Mouse (Mus musculus): ENCODE measurements around the gene Pts. TPM values are rescaled to one million over a fixed set of nuclear protein-coding genes. Genes with fewer than 3 reads are reported as not detected.

Pts gene
- total RNA-seq, 1 experiment from 2014 or later = 91.9 TPM

DNA sequence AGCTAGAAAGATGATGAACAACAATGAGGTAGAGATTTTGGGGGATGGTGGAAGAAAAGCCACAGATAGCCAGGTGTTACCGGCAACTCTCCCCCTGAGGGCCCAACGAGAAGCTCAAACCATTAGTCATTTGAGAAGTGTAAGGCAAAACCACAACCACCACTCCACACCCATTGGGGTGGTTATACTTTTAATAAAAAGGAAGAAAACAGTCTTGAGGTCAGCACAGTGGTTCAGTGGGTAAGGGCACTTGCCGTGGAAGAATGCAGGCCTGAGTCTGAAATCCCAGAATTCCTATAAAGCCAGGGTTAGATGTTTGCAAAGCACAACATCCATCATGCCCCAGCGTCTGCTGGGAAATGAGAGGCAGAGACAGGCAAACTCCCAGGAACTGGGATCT lies 8.8 kb upstream of the Pts start:
- peak; percentile 49 to 63; a peak in 3 of 4 replicates for ATAC-seq (replicated peaks in 1 of 2; ENCODE audit: insufficient read depth in 1 of 2, low FRiP score in 2 of 2, low TSS enrichment in 1 of 2, low read depth in 1 of 2, poor library complexity in 2 of 2, severe bottlenecking in 2 of 2)

DNA sequence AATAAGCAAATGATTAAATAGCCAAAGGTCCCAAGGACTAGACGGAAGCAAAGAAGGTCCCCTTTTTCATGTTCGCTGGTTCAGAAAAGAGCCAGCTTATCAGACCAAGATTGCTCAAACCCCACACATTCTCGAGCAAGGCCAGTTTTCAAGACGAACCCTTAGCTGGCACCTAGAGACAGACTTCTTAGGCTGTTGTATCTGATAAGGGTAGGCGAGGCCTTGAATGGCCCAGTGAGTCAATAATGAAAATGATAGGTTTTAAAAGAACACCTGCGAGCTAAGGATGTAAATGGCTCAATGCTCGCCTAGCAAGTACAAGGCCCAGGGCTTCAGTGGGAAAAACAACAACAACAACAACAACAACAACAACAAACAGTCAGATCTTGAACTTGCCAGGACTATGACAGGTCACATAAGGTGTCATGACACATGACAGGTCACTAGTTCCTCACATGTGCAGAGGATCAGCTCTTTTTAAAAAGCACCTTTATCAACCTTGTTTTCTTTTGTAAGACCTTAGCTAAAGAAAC lies 8.1 kb upstream of the Pts start:
- ATAC-seq (replicated peaks in 1 of 2; ENCODE audit: insufficient read depth in 1 of 2, low FRiP score in 2 of 2, low TSS enrichment in 1 of 2, low read depth in 1 of 2, poor library complexity in 2 of 2, severe bottlenecking in 2 of 2) = no peak

DNA sequence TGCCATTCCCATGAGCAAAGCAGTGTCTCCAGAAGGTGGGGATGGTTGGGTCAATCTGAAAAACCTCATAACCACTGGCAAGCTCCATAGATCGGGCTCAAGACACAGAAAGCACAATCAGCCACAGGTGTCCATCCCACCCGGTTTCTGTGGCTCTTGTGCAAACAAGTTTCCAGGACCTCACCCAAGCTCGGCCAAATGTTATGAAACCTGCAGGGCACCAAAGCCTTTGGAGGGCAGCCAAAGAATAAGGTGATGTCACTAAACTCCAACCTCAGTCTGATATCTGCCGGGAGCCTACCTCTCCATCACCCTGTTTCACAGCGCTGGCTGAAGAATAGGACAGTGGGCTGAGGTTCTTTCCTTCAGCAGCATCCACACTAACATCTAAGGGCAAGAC lies 7.4 kb upstream of the Pts start:
- ATAC-seq (replicated peaks in 1 of 2; ENCODE audit: insufficient read depth in 1 of 2, low FRiP score in 2 of 2, low TSS enrichment in 1 of 2, low read depth in 1 of 2, poor library complexity in 2 of 2, severe bottlenecking in 2 of 2) = no peak

DNA sequence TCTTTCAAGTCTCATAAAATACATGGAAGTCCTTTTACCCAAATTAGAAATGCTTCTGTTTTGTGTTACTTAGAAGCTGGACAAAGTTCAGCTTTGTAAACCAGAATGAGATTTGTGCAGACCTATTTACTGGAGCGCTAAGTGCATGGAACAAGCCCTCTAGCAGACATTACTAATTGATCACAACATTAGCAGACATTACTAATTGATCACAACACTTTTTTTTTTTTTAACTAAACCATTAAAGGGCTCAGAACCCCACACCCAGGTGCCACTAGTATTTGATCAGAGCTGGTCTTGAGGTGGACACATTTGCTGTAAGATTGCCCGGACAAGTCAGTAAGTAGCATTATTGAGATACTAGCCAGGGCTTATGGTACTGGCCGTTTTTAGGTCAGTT lies 5.3 kb upstream of the Pts start:
- peak in 1 of 2 experiments; percentile 44; a peak in 3 of 4 replicates for ATAC-seq (replicated peaks in 1 of 2; ENCODE audit: insufficient read depth in 1 of 2, low FRiP score in 2 of 2, low TSS enrichment in 1 of 2, low read depth in 1 of 2, poor library complexity in 2 of 2, severe bottlenecking in 2 of 2)

DNA sequence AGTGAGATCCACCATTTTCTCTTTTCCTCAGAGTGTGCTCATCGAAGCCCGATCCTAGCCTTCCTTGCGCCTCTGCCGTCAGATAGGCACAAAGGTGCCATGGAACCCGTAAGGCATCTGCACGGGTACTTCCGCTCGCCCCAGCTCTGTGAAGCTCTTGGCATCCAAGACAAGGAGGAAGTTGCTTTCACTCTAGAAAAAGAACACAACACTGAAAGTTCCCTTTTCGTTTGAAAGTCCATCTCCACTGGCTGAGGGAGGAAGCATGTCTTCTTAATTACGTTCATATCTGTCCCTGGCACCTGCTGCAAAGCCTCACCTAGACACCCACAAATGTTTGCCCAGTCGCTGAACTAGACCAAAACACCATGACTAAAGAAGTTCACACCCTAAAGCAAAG lies 4.8 kb upstream of the Pts start:
- ATAC-seq (replicated peaks in 1 of 2; ENCODE audit: insufficient read depth in 1 of 2, low FRiP score in 2 of 2, low TSS enrichment in 1 of 2, low read depth in 1 of 2, poor library complexity in 2 of 2, severe bottlenecking in 2 of 2) = peak; percentile 68 to 73

DNA sequence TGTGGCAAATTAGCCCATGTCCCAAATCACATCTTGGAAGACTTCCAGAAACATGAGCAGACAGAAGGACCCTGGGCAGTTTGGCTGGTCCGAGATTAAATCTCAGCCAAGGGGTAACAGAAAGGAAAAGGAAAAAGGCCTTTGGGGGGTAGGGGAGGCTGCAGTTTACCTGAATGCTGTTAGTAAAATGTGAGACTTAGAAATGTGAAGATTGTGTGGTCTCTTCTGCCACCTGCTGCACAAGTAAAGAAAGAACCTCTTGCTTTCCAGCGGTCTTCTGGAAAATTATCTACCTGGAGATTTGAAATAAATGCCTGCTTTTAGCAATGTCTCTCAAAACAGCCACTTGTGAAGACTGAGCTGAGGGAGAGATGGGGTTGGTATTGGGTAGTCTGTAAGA lies 2.4 kb upstream of the Pts start:
- no peak for ATAC-seq (replicated peaks in 1 of 2; ENCODE audit: insufficient read depth in 1 of 2, low FRiP score in 2 of 2, low TSS enrichment in 1 of 2, low read depth in 1 of 2, poor library complexity in 2 of 2, severe bottlenecking in 2 of 2)

DNA sequence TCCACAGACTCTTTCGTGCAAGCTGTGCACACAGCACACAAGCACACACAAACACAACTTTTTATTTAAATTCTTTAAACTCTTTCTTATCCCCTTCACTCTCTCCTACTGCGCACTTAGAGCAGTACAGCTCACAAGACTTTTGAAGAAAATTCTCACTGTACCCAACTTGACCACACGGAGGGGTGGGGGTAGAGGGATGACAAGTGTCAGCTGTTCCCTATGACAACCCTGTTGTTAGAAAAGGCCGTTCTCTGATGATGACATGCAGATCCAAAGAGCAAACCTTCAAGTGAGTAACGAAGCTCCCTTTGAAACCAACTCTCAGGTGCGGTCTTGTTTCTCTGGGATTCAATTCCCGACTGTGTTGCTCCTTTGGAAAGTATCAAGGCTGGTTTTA lies 664 bp downstream of the Pts start:
- peak; percentile 31 to 44; a peak in 3 of 4 replicates for ATAC-seq (replicated peaks in 1 of 2; ENCODE audit: insufficient read depth in 1 of 2, low FRiP score in 2 of 2, low TSS enrichment in 1 of 2, low read depth in 1 of 2, poor library complexity in 2 of 2, severe bottlenecking in 2 of 2)

DNA sequence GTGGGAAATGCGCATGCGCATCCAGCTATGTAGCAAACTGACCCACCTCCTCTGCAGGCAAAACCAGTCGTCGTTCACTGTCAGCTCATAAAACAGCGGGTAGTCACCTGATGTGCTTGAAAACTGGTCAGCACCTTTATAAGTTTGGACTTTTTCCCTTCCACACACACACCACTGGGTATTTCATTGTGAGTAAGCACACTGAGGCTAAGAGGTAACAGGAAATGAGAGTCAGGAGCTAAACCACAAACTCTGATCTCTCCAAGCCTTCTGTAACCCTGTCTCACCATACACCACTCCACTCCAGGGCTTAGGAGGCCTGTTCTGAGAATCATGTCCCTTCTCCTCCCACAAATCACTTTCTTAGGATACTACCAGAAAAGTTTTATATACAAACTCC lies 2.9 kb downstream of the Pts start:
- ATAC-seq (replicated peaks in 1 of 2; ENCODE audit: insufficient read depth in 1 of 2, low FRiP score in 2 of 2, low TSS enrichment in 1 of 2, low read depth in 1 of 2, poor library complexity in 2 of 2, severe bottlenecking in 2 of 2) = no peak

DNA sequence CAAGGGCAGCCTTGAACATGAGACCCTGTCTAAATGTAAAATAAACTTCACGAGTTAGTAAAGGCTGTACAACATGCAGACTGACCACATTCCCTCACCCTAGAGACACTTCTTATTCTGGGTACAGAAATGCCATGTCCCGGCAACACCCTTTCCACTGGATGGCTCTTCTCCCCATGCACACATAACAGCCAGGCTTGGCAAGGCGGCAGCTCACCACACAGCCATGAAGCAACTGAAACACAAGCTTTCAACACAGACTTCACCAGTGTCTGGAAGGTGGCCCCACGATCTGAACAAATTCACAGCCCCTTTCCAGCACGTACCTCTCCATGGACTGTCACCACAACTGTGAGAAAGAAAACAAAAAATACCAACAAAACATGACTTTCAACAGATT lies 3.6 kb downstream of the Pts start:
- no peak for ATAC-seq (replicated peaks in 1 of 2; ENCODE audit: insufficient read depth in 1 of 2, low FRiP score in 2 of 2, low TSS enrichment in 1 of 2, low read depth in 1 of 2, poor library complexity in 2 of 2, severe bottlenecking in 2 of 2)

DNA sequence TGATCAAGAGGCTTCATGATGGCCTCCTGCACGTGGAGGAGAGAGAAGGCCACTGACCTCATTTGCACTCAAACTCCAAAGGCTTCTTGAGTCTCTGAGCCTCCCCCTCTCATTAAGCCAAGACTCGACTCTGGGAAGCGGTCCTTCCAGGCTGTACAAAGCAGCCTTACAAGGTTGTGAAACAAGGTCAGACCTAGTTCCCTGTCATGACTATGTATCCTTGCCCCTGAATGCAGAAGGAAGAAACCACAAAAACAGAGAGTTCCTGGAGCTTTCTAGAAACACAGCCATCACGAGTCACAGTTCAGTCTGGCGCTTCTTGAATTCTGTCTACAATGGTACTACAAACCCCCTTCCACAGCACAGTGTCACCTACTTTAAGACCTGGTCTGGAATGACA lies 6.0 kb downstream of the Pts start:
- ATAC-seq (replicated peaks in 1 of 2; ENCODE audit: insufficient read depth in 1 of 2, low FRiP score in 2 of 2, low TSS enrichment in 1 of 2, low read depth in 1 of 2, poor library complexity in 2 of 2, severe bottlenecking in 2 of 2) = no peak

DNA sequence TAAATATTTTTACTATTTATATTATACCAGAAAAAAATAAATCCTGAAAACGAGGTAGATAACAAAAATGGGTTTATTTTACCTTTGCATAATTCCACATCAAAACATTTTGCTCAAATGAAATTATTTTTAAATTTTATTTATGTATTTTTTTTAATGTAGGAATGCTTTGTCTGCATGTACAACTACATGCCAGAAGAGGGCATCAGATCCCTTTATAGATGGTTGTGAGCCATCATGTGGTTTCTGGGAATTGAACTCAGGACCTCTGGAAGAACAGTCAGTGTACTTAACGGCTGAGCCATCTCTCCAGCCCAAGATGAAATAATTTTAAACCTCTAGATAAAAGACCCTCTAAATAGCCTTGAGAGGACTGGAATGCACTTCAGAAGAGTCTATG lies 7.0 kb downstream of the Pts start:
- no peak for ATAC-seq (replicated peaks in 1 of 2; ENCODE audit: insufficient read depth in 1 of 2, low FRiP score in 2 of 2, low TSS enrichment in 1 of 2, low read depth in 1 of 2, poor library complexity in 2 of 2, severe bottlenecking in 2 of 2)

DNA sequence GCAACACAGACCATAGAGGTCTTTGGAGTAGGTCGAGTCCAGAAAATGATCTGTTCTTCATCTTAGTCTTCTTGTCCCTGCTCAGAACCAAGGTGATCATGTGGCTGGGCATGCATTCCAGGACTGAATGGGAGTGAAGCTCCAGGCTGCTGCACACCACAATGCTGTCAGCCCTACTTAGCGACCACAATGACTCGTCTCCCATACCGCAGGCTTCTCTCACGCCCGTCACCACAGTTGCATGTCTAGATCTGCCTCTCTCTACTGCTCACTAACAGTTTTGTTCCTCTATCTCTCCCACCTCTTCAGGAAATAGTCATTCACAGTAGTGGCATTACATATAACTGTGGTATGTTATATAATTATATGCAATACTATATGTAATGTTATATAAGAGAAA lies 7.8 kb downstream of the Pts start:
- ATAC-seq (replicated peaks in 1 of 2; ENCODE audit: insufficient read depth in 1 of 2, low FRiP score in 2 of 2, low TSS enrichment in 1 of 2, low read depth in 1 of 2, poor library complexity in 2 of 2, severe bottlenecking in 2 of 2) = peak; percentile 78 to 81

DNA sequence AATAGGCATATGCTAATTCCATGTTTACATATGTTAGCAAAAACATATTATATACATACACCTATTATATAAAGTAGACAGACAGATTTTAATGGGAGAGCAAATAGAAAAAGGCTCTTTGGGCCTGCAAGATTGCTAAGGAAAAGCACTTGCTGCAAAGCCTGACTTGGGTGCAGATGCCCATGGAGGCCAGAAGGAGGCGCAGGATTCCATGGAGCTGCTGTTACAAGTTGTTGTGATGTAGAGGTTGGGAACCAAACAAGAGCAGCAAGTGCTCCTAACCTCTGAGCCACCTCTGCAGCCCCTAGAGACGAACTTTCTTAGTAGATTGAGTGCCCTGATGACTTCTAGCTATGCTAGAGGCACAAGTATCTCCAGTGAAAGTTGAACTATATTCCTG lies 9.7 kb downstream of the Pts start:
- peak in 1 of 2 experiments; percentile 45; a peak in 1 of 4 replicates for ATAC-seq (replicated peaks in 1 of 2; ENCODE audit: insufficient read depth in 1 of 2, low FRiP score in 2 of 2, low TSS enrichment in 1 of 2, low read depth in 1 of 2, poor library complexity in 2 of 2, severe bottlenecking in 2 of 2)

DNA sequence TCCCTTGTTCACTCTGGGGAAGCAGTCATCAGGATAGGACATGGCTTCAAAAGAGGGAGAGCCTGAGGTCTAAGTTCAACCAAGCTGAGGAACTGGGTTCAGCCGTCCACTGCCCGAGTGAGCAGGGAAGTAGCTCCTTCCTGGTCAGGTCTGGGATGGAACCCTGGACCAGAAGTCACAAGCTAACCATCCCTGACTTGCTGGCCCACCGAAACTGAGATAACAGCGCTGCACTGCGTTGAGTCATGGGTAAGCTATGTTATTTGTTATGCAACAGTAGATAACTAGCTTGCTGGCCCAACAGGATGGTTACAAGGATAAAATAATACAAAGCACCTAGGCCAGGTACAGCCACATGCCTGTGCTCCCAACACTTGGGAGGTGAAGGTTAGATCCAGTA lies 13.1 kb downstream of the Pts start:
- no peak for ATAC-seq (replicated peaks in 1 of 2; ENCODE audit: insufficient read depth in 1 of 2, low FRiP score in 2 of 2, low TSS enrichment in 1 of 2, low read depth in 1 of 2, poor library complexity in 2 of 2, severe bottlenecking in 2 of 2)

DNA sequence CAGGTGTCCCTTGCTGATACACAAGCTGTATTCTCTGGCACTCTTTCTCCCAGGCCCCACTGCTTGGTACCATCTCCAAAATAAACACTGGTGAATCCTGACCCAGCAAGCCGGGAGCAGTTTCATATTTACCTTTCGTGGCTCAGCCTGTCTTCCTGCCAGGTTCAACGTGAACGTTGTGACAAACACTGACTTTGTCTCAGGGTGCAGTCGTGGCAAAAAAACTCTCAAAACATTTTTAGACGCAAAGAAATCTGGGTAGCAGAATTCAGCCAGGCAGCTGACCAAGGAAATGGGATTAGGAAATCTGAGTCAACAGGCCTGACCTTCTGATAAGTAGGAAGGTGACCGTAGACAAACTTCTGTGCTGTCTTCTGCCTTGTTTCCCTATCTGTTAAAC lies 21.0 kb downstream of the Pts start:
- no peak for ATAC-seq (replicated peaks in 1 of 2; ENCODE audit: insufficient read depth in 1 of 2, low FRiP score in 2 of 2, low TSS enrichment in 1 of 2, low read depth in 1 of 2, poor library complexity in 2 of 2, severe bottlenecking in 2 of 2)

DNA sequence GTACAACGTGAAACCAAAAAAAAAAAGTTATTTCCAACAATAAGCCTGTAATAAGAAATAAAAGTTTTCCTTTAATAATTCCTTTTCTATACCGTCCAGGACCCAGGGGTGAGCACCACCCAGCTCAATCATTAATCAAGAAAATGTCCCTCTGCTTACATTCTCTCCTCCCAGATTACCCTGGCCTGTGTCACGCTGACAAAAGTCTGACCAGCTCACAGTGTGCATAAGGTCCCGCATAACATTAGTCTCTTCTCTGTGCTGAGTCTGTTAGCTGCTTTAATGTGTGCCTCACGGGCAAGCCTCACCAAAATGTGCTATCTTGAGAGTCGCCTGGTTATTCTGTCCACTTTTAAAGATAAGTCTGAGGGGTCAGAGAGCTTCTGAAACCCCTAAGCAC lies 23.1 kb downstream of the Pts start:
- no peak for ATAC-seq (replicated peaks in 1 of 2; ENCODE audit: insufficient read depth in 1 of 2, low FRiP score in 2 of 2, low TSS enrichment in 1 of 2, low read depth in 1 of 2, poor library complexity in 2 of 2, severe bottlenecking in 2 of 2)

DNA sequence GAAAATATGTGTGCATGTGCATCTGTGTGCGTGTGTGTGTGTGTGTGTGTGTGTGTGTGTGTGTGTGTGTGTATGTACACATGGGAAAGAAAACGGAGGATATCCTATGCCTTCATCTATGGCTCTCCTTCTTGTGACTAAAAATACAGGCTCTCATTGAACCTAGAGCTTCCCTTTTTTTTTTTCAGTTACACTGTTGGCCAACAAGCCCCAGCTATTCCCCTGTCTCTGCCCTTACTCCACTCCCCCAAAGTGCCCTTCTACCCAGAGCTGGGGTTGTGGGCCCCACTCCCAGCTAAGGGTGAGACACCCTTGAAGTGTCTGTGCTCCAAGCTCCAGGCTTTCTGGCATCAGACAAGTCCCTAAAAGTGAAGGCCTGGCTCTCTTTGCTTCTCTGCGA lies 25.6 kb downstream of the Pts start:
- no peak for ATAC-seq (replicated peaks in 1 of 2; ENCODE audit: insufficient read depth in 1 of 2, low FRiP score in 2 of 2, low TSS enrichment in 1 of 2, low read depth in 1 of 2, poor library complexity in 2 of 2, severe bottlenecking in 2 of 2)

DNA sequence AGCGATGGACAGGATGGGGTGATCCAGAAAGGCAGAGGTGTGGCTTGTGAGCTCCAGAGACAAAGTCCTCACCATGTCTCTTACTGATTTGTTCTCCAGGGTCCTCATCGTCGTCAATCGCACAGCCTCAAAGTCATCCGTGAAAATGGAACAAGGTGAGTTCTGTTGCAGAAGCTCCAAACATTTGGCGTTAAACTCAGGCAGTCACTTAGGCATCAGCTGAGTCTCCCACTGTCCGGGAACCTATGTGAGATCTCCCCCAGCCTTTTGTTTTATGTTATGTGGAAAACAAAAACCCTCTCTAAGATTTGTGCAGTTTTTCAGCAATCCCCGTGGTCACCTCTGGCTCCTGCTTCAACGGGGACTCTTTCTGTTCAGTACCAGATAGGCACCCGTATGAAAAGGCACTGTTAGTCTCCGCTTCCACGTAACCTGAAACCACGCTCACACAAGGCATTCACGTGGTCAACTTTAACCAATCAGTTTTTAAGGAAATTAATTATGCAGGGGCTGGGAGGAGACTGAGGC lies 27.5 kb downstream of the Pts start:
- peak in 1 of 2 experiments; percentile 78; a peak in 3 of 4 replicates for ATAC-seq (replicated peaks in 1 of 2; ENCODE audit: insufficient read depth in 1 of 2, low FRiP score in 2 of 2, low TSS enrichment in 1 of 2, low read depth in 1 of 2, poor library complexity in 2 of 2, severe bottlenecking in 2 of 2)

DNA sequence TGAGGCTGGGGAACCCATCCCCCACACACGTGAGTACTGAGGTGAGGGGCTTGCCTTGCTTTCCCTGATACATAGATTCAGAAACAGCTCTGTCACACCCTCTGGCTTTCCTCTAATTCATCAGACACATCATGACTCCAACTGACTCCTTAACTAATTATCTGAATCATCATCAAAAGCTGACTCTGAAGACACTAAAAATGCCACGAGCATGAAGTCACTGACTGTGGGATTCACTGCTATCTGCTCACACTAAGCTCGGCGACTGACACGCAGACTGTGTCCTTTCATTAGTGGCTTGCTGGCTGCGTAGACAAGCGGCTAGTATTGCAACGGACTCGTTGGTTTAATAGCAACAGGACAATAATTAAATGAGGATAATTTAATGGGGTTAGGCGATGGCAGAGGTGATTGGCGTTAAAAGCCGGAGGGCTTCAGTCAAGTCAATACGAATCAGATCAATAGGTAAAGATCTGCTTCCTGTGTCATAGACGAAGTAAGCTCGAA lies 28.0 kb downstream of the Pts start:
- no peak for ATAC-seq (replicated peaks in 1 of 2; ENCODE audit: insufficient read depth in 1 of 2, low FRiP score in 2 of 2, low TSS enrichment in 1 of 2, low read depth in 1 of 2, poor library complexity in 2 of 2, severe bottlenecking in 2 of 2)

Measured in hematopoietic stem cell, adult 5-6 weeks (primary cell).